Mouse (Mus musculus): ENCODE results near the gene Nit2.

DNA sequence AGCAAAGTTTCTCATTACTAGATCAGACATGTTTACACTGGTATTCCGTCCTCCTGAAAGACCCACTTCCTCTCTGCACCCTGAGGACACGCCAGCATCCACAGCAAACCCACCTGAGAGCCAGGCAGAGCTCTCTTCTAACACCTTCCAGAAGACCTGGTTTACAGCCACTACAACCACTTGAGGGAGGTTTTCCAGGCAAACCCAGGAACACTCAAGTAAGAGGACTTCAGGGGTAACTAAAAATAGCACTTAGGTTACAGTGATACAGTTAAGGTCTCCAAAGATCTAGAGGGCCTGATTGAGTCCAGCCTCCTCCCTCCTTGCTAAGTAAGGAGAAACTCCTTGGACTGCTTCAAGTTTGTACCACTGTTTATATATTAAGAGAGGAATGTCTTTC lies 41.2 kb upstream of the Nit2 start:
- no peak for TF ChIP-seq POLR2A (IDR thresholded peaks at IDR 0.05; ENCODE audit: borderline replicate concordance, extremely low read depth, low read depth, low read length)
- TF ChIP-seq CTCF (IDR thresholded peaks at IDR 0.05; ENCODE audit: insufficient read depth, low read length), result no peak
